Mouse (Mus musculus): ENCODE results near the gene Cped1.

The Cped1 gene

DNA sequence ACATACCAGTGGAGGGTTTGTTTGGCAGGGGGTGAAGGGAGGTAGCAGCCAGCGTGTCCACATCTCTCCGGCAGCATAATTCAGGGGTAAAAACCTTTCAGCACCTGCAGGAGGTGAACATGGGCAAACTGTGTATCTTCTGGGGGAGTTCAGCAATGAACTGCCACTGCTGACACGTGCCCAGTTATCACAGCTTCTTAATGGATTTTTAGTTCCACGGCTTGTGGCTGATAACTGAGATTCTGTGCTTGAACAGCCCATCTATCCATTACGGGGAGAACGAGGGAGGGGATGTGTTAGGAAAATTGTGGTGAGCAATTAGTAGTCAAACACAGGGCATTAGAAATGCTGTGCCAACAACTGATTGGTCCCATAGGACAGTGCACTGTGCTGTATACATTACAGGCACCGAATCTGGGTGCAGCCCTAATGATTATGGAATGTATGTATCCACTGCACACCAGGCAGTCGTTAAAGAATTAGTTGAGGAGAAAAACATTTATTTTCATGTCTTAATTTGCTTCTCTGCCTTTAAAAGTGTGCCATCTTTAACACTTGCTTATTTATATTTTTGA, 193.1 kb downstream of the Cped1 start:
- DNase-seq, result no peak

DNA sequence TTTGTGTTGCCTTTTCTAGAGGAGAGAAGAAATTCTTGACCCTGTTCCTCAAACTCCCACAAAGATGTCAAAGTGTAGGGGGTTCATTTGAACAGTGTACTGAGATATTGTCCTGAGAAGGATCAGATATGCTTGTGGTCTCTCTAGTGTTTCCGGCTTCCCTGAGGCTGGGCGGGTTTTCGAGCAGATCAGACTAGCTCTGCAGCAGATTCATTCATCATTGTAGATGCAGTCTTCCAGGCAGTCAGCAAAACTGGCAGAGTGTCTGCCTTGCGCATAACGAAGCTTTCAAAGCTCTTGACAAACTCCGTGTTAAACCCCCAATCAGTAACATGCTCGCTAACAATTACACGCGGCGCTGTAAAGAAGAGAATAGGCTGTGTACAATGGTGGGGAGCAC, 194.6 kb downstream of the Cped1 start:
- DNase-seq, result no peak

DNA sequence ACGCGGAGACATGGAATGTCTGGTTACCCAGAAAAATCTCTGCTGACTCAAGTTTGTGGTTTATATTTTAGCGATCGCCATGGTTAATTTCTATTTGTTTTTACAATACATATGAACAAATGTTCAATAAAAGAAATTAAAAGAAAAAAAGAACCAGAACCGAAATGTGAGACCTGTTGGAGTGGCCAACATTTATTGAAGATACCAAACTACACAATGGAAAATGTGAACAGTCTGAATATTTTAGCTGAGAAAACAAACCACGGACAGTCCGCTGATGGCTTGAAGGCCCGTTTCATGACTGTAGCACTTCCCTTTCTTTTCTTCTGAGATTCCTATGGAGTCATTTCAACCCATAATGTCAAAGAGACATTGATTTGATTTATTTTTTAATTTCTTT, 201.3 kb downstream of the Cped1 start:
- no peak for DNase-seq

DNA sequence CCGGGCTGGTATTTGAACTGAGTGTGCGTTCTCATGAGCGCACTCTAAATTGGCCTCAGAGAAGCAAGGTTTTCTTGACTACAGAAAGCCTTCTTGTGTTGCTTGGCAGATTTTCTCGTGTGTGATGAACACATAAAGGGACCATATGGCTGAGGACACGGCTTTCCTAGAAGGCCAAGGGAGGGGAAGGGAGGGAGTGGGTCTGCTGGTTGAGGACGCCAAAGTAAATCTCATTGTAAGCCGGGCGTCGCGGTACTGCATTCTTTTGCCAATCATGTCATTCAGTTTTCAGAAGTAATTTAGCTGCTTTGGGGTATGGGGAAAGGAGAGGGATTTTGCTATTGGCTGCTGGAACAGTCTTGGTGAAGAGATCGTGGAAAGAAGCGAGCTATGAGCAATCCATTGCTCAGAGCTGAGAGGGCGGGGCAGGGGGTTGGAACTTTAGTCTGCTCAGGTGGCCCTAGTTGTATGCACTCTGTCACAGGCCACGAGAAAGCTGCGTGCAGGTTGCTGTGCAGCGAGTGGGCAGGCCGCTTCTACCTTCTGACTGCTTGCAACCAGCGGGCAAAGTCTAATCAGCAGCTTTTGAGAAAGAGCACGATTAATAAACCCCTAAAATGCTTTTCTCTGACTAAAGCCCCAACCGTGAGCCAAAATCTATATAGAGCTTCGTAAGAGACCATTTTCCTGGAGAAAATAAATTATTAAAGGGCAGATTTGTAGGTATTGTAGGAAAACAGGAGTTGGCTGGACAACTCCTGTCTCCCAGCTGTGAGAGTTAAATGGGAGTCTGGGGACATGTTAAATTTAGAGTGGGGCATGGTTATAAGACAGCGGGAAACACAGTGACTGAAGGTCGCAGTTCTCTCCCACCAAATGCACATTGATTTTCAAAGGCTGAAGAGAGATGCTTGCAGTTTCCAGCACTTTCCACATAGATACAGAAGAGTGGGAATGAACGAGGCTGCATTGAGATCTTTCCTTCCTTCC, 203.9 kb downstream of the Cped1 start:
- DNase-seq, result no peak

DNA sequence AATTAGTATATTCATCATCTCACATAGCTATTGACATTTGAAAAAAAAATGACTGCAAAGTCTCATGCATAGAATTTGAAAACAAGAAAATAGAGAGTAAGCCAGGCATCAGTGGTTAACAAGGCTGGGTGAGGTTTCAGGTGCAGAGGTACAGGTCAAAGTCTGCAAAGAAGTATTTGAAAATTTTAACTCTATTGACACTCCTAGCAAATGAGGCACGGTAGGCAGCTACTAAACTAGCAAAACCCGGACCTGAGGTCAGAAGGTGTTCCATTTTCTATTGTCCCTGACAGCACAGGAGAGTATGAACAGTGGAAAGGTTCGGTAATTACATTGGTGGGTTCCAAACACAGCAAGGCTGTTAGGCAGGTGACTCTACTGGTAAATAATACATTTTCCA, 212.9 kb downstream of the Cped1 start:
- DNase-seq, result no peak

DNA sequence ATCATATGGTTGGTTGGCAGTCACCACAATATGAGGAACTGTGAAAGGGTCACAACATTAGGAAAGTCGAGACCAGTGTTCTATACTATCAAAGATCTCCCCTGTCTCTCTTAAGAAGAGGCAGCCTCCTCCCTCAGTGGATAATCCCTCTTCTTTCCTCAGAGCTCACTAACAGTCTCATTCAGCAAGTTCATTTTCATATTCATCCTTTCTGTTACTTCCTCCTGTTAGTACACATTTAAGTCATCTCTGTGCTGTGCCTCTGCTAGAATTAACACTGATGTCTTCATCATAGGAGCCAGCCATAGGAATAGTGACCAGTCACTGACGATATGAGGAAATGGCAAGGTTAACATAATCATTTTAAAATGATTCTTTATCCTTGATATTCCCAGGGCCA, 213.8 kb downstream of the Cped1 start:
- DNase-seq, result no peak

DNA sequence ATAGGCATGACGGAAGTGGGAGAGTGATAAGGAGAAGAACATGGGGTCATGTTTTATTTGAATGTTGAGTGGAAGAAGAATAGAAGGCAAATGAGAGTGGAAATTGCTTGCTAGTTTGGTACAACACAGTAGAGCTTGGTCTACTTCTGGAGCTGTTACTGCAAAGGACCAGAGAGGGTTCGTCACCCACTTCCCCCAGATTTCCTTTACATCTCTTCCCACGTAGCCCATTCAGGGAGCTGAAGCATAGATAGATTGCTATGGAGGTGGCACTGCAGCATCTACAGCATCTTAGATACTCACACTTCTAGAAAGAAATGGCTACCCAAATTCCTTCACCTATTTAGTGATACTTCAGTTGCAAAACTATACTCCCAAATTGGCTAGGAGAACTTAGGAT, 214.4 kb downstream of the Cped1 start:
- no peak for DNase-seq

DNA sequence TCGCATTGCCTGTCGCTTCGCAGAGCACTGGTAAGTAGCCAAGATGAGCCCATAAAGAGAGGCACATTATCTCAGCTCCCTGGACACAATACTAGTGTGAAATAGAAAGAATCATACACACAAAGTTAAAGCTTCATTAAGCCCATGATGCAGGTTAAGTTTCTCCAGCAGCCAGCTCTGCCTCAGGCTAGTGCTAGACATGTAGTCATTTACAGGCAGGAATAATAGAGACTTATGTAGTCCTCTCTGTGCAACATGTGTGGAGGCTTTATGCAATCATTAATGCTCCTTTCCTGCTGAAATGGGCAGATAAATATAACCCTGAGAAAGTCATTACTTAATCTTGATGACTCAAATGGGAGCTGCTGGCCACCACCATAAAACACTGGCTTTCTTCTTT, 216.2 kb downstream of the Cped1 start:
- DNase-seq, result no peak

DNA sequence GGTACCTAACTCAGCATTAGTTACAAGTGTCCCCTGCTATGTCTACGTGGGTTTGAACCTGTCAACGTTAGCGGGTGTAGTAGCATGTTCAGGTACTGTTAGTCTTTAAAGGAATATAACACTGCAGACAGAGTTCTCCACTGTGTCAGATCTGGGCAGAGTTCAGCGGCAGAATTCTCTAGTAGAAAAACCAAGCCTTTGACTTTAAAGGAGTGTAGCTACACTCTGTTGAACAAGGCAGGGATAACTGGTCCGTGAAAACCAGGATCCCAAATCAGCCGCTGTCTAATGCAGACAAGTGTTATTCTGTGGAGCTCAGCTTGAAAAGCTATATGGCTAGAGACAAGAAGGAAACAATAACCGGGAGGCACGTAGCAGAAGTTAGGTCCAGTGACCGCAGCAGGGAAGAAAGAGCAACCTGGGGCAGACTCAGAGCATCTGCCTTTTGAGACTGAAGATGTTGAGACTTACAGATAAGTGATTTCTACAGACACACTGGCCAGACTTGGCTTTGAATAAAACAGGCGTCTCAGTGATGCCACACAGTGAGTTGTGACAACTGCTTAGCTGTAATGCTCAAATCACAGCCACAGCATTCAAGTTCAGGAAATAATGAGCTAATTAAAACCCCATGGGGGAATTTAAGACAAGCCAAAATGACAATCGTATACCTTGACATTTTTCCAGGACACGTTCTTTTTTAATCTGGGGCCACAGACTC, 219.5 kb downstream of the Cped1 start:
- no peak for DNase-seq

DNA sequence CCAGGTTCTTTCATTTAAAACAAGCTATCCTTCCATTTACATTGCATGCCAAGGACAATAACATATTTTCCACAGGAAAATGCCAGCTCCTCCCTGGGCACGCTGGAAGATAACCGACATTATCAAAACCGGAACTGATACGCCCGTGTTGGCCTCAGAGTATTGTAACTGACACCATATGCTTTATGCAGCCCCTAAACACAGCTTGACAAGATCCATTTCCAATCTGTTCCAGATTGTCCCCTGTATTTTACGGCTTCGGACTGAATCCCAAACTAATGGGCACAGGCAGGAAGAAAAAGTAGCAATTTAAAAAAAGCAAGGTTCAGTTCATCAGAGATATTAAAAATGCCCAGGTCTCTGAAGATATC, 220.0 kb downstream of the Cped1 start:
- DNase-seq, result no peak

DNA sequence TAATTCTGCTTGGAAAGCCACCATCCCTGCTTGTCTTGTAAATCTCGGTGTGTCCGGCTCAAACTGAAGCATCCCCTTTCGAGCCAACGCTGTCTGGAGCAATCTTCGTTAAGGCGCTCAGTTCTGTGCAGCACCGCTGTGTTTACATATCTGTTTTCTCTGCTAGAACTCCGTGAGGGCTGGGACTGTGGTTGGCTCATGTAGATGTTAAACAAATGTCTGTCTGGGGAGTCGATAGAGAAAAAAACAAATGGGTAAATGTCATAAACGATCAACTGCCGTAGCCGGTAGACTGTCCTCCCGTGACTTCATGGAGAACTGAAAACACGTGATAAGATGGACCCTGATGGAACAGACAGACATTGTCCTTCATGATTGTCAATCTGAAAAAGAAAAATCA, 220.5 kb downstream of the Cped1 start:
- DNase-seq, result no peak

DNA sequence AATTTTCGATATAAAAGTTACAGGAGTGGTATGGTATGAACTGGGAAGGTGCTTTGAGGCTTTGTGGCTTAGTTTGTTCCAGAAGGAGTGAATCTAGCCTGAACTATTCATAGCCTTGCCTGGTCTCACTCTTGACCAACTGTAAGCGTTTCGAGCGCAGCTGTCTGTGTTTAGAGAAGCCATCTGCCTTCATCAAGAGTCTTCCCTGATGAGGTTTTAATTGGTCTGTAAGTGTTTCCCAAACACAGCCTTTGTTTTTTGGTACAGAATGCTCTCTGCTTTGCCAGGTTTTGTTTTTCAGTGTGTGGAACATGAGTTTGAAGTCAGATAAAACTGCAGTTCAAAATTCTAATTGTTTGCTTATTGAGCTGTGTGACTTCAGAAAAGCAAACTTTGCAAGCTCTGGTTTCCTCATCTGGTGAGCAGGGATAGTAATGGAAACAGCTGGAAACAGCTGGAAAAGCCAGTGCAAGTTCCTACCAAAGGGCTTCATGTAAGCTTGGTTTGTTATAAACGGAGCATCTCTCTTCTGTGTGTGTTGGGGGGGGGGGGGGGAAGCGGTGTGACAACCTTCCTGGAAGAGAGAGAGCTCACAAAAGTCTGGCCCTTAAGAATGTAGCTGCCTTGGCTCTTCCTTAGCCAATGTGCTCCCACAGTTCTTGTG, 221.0 kb downstream of the Cped1 start:
- no peak for DNase-seq

DNA sequence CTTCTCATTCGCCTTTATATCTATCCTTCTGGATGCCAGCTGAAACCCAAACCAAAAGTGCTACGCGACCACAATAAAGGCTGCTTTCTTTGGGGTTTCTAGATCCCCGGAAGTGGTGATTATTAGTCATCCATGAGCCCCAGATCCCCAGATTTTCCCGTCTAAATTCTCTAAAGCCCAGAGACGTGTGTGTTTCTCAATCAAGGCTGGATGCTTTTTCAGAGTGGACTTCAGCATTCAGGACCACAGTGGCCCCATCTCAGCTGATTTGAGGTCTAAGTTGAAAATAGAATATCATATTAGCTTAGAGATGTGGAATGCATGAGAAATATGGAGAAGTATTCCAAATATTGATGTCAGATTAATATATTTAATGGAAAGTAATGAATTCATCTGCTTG, 226.4 kb downstream of the Cped1 start:
- DNase-seq, result no peak

DNA sequence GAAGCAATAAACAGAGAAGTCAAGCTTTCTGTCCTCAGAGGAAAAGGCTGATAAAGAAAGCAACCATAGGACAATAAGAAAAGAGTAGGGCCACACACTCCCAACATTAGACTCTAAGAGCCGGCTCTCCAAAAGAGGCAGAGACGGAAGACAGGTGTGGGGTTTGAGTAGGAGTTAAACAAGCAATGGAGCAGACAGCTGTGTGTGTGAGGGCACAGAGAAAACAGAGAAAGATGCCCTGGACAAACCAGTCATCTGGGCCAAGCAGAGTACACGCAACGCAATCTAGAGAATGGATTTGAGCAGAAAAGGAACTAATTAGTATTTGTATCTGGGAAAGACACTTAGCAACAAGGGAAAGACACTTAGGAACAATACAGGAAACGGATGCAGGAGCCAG, 227.5 kb downstream of the Cped1 start:
- no peak for DNase-seq

DNA sequence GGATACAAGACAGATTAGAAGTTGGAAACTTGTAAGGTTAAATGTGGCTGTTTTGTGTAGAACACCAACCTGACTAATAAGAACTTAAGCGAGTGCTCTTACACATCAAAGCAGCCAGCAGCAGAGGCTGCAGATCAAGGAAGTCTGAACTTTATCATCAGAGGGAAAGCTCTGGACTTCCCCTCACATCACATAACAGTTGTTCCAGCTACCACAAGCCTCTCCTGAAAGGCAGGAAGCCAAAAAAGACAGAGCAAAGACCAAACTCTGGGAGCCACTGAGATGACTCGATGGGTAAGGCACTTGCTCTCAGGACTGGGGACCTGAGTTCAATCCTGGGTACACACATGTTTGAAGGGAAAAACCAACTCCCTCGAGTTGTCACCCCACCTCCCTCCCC, 228.1 kb downstream of the Cped1 start:
- no peak for DNase-seq

DNA sequence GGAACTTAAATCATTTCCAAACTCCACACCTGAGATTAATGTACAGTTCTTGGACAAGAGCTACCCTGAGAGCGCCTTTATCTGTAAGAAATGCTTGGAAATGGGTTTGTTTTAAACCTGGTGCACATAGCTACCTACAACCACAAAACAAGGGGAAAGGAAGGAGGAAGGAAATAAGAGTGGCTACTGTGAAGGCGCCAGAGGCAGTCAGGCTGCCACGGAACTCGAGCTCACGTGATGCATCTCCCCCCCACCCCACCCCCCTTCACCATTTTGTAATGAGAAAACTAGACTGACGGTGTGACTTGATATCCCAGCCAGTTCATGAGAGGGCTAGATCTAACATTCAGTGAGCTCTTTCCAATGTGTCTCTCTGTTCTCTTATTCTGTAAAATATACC, 228.9 kb downstream of the Cped1 start:
- no peak for DNase-seq

DNA sequence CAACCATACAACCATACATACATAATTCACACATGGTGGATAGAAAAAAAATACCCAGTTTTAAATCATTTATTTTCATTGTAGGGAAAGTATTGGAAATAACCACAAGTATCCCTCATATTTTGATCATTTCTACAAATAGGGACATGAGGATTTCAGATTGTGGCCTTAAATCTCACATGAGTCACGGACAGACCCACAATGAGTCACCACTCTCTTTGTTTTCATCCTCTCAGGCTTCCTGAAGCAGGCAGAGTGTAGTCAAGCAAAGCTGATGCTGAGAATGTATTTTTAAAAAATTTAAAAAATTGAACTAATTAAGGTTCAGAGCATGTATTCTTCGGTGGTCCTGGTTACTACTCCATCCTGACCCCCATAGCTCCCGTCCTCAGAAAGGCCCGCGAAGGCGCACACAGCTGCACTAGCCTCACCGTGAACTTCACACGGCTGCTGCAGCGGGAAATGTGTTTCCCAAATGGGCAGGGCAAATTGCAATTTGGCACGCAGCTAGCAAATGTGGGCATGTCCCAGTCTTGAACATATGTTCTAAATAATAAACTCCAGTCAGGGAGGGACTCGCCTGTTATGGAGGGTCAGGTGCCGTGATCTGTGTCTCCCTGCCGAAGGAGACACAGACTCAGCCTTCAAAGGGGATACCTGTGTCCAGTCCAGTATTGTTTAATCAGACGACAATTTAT, 230.7 kb downstream of the Cped1 start:
- DNase-seq, result no peak

DNA sequence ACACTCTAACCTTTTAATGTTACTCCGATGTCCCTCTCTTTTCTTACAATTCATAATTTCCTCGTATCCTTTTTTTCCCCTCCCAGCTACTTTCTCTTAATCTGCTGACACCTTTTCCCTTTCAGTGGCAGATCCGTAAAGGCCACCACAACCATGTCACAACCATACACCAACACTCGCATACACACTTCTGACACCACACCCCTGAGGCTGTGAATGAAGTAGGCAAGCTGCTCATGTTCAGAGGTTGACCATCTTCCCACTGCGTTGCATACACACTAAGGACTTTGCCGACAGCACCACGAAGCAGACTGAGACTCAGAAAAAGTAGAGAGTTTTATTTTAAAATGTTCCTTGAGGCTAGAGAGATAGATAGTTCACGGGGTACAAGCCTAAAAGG, 235.4 kb downstream of the Cped1 start:
- DNase-seq, result no peak

DNA sequence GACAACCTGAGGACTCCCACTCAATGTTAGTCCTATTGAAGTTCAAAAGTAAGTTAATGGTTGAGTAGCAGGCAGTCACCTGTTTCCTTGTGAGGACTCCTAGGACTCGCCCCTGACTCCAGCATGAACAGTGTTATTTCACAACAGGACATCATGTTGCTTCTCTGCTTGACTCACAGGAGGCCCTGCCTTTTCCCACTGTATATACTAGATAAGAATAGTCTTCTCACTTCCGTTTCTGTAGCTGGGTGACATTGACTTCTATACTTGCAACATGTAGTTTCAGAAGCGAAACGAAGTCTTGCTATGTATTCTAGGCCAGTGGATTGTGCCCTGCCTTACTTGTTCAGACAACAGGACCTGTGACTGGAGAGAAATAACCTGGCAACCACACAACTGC, 236.4 kb downstream of the Cped1 start:
- DNase-seq, result no peak

DNA sequence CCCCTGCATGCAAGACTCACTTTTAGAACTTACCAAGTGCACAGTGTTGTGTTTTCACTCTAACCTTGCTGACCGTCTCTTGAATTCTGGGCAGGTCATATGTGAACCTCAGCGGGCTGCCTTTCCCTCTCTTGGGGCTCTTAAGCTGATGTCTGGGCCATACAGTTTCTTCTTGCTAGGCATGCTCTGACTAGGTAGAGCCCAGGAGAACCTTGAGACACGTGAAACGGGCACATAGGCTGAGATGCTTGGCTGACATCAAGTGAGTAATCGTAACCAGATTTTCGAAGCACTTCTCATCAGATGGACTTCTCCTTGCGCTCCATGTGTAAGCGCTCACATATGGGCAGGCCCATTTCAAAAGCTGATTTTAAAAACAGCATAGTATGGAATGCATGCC, 237.2 kb downstream of the Cped1 start:
- DNase-seq, result no peak

DNA sequence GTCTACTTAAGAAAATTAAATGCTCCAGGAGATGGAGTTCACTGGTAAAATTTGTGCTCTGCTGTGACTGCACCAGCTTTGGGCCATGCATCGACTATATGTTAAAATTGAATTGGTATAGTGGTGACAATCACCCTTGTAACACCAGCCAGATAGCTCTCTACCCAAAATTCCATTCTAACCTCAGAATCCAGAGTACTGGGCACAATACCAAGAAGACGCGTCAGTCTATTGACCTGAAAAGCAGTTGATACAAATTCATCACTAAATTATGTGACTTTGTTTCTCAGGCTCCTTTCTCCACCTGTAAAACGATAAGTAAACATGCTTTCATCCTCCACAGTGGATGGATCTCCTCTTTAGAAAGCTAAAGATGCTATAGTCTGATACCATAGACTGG, 238.6 kb downstream of the Cped1 start:
- no peak for DNase-seq

DNA sequence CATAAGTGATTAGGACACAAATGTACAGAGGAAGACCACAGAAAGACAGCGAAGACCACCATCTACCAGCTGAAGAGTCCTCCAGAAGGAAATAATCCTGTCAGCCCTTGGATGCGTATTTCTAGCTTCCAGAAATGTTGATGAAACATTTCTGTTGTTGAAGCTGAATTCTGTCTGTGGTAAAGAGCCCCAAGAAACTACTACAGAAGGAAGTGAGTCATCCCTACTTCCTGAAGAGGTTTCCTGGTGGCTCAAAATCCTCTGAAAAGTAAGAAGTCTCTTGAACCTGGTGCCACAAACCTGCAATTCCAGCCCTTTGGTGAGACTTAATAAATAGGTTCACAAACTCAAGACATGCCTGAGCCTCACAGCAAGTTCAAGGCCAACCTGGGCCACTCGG, 245.5 kb downstream of the Cped1 start:
- no peak for DNase-seq

DNA sequence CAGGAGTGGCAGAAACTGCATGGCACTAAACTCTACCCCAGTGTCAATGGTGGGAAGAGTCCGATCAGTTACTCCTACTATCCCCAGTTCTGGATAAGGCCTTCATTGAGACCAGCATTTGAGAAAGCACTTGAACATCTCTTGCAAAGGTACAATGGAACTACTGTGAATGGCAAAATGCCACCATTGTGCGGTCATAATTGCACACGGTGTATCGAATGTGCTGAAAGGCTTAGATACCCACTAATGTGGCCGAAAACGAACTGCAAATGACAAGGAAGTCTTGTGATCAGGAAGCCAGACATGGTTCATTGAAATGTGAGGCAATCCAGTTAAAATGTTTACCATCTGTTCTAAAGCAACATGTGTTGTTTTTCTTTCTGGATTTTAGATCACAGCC, 247.8 kb downstream of the Cped1 start:
- DNase-seq, result no peak
